Mouse (Mus musculus) gastrocnemius, postnatal 4 days (tissue): ENCODE measurements around the gene Pcna. TPM values are rescaled to one million over a fixed set of nuclear protein-coding genes. Genes with fewer than 3 reads are reported as not detected.
"Not testable (repeated sequence)": the region's sequence is repeated elsewhere in the genome, so short reads cannot be mapped to it uniquely, and the experiment has no call there.

Source experiments
- DNase-seq, 2 experiments: peaks; one replicate each; pipeline ENCODE4 v3.0.0; 2021 to 2022; ENCODE audit warnings: low spot score in 2 of 2, mixed read lengths in 2 of 2
- total RNA-seq, 2 experiments: library from RNA; stranded (reverse); gene quantifications; 2 replicates each; pipeline ENCODE4 v1.2.3; 2021

The Pcna gene
- total RNA-seq, 2 experiments from 2014 or later, result 91.8 to 92.0 TPM

DNA sequence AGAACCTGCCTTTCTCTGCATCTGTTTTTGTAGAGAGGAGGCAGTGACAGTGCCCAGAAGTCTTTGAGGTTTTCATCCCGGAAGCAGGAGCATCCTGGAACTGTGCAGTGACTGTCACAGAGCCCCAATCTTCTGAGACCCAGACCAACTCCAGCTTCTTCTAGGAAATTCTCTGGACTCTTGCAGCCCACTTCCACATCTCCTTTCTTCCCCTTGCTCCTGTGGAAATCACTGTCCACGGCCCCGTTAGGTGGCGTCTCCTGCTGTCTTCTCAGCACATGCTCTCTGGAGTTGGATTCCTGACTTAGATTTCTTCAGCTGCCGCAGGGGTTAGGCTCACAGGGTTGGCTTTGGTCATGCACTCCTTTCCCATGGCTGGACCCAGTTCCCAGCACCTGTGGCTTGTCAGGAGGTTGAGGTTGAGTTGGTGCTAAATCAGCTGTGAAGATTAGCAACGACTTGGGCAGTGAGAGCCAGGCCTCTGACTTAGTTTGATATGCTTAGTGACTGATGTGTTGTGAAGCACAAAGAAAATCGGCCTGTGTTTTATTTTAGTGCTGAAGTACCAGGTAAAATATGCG lies 25.2 kb upstream of the Pcna start:
- DNase-seq, result no peak

GRCm38 (mm10) chr2:132276249-132276648 lies 23.1 kb upstream of the Pcna start:
- DNase-seq, result no peak

DNA sequence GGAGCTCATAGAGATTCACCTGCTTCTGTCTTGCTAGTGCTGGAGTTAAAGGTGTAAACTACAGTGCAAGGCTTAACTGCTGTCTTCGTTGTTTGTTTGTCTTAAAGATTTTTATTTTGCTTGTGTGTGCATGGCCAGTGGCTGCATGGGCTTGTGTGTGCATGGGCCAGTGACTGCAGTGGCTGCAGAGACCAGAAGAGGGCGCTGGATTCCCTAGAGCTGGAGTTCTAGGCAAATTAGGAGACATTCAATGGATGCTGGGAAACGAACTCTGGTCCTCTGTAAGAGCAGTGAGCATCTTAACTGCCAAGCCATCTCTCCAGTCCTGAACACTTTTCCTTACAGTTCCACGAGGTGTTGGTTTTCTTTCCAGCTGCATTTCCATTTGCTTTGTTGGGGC lies 22.4 kb upstream of the Pcna start:
- no peak for DNase-seq

DNA sequence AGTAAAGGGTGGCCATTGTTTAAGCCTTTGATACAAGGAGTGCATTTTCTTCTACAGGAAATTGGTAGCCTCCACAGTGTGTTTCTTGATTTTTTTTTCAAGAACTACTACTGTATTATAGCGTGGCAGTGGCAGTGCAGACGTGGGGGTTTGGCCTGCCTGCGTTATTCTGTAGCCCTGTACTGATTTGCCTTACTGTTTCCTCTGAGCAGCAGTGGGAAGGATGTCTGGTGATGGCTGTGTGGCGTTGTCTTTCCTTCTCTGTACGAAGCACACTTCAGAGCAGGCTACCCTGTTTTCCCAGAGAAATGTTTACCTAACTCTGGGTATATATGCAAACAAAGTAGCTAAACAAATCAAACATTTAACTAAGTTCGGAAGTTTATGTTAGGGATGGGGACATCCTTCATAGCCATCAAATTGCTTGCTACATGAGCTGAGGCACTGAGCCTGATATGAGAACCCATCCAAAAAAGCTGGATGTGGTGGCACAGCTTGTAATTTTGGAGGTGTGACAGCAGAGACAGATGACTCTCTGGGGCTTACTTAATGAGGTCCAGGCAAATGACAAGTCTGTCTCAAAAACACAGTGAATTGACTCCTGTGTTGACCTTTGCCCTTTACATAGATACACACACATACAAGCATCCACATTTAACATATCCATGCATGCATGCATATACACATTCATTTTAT lies 19.7 kb upstream of the Pcna start:
- DNase-seq, result no peak

DNA sequence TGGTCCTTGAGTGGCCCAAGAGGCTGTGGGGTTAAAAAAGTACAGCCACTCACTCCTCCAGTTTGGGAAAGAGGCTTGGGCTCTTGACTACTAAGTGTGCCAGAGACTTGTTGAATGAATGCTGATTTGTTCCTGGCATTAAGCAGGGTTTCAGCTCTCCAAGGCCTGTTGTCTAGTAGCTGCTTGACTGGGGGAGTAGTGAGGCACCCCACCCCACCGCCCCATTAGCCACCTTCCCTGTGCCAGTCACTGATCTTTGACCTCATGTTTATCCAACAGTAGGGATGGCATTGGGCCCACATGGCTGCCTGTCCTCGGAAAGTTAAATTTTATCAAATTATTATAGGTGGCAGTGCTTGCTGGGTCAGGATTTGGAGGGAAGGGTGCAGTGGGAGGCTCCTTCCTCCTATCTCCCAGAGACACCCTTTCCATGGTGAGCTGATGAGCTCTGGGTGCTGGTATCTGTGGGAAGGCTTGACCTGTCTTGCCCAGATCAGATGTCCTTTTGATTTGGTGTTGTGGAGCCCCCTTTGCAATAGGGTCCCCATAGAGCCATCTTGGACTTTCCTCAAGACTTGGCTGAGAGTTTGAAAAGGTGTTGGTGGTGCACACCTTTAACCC lies 17.3 kb upstream of the Pcna start:
- no peak for DNase-seq

DNA sequence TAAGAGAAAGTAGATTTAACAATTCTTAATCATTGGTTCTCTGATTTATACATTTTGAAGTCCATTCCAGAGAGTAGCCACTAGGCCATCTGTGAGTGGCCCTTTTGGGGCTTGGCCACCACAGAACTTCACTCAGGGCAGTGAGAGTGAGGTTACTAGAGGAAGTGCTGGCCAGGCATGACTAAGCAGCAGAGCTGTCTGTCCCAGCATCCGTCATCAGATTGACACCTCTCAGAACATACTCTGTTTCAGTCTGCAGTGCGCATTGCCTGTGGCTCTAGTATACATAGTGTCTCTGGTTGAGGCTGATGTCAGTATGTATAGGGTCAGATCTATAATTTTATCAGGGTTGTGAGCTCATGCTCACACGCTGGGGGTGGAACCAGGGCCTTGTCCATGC lies 16.1 kb upstream of the Pcna start:
- DNase-seq, result no peak

DNA sequence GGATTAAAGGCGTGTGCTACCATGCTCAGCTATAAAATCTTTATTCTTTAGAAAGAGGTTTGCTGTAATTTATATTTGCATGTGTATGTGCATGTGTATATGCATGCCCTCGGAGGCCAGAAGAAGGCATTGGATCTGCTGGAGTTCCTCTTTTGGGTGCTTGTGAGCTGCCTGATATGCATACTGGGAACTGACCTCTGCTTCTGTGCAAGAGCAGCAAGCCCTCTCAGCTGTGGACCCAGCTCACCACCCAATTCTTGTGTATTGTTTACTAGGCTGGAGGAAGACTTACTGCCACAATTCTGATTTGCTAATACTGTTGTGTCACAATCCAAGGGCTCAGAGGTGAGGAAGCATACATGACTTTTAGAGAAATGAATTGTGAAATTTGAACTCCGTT lies 13.0 kb upstream of the Pcna start:
- no peak for DNase-seq

DNA sequence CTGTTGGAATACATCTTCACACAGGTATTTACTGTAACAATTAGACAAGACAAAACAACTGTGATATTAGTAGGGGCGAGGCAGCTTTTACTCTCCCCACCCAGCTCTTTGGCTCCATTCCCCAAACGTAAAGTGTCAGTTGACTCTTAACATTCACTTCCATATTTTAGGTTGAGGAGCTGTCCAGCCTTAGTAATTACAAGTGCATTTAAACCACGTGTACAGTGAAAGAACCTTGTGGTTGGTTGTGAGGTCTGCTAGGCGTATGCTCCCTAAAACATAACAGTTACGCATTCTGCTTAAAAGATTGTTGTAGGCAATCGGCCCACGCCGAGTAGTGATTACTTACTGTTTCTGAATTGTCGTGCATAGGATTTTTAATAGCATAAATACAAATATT lies 12.1 kb upstream of the Pcna start:
- DNase-seq, result no peak

- no peak for DNase-seq
These were observed 11.2 kb upstream of the Pcna start for GRCm38 (mm10) chr2:132264266-132264710.

DNA sequence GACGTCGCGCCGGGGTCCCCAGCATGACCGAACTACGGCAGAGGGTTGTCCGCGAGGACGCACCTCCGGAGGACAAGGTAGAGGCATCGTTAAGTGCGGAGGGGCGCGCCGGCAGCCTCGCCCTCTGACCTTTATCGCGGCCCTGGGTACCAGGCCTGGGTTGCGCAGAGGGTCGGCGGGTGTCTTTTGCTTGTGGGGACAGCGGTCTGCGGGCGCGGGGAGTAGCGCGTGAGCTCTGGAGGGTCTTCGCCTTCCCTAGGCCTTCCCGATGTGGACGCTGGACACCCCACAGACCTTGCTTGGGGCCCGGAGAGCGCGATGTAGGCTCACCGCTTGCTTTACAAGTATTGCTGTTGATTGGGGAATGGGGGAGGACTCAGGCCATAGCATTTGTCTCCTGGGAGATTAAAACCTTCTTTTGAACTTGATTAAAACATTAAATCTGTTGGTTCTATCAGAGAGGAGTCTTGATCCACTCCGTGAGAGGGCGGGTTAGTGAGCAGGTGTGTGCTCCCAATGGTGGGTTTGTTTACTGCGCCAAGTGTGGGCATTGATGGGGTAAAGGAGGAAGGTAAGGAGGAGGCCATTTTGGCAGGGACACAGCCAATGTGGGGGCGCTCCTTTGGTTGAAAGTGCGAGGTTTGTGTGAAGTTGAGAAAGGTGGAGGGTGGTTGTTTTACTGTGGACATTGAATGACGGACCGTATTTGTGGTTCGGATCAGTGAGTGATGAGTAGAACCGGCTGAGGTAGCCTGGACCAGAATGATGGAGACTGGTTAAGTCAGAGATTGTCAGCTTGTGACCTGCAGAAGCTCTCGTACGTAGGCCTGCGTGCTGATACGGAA lies 10.5 kb upstream of the Pcna start:
- DNase-seq, result no peak

DNA sequence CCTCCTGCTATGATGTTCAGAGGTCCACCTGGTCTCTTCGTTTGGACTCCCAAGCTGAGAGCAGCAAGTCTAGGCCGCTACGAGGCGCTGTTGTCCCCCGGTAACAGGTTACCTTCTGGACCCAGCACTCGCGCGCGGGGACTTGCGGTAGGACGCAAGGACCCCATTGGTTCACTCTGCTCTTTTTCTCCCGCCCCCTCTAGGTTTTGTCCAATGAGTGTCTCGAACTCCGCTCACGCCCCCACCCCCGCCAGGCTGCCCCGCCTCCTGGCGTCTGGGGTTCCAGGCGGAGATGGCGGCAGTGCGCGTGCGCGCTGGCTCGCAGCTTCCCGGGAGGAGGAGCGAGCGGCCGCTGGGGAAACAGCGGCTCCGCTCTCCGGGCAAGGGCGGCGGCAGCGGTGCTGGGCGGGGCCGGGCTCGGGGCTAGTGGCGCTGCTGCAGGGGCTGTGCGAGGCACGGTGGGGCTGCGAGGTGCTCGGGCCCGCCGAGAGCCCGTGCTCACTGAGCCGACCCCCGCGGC lies 9.8 kb upstream of the Pcna start, which contains the start of gene Cds2:
Cds2 (plus strand) TSS at position 270 of the 520 bp plus-strand sequence.
- peak; percentile 99 to 100 for DNase-seq

- no peak for DNase-seq
These were observed 9.1 kb upstream of the Pcna start for GRCm38 (mm10) chr2:132262175-132262574.

DNA sequence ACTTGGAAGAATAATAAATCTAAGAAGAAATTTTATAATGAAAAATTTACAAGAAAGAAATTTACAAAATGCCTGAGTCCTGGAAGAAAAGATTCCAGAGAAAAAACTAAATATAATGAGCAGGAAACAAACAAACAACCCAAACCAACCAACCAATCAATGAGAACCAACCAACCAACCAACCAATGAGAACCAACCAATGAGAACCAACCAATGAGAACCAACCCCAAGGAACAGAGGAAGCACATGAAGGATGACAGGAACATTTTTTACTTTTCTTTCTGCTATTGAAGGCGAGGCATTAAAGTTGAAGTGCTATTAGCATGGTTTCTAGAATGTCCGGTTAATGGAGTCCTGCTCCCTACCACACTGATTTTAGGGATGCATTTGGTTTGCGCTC lies 7.5 kb upstream of the Pcna start:
- no peak for DNase-seq

DNA sequence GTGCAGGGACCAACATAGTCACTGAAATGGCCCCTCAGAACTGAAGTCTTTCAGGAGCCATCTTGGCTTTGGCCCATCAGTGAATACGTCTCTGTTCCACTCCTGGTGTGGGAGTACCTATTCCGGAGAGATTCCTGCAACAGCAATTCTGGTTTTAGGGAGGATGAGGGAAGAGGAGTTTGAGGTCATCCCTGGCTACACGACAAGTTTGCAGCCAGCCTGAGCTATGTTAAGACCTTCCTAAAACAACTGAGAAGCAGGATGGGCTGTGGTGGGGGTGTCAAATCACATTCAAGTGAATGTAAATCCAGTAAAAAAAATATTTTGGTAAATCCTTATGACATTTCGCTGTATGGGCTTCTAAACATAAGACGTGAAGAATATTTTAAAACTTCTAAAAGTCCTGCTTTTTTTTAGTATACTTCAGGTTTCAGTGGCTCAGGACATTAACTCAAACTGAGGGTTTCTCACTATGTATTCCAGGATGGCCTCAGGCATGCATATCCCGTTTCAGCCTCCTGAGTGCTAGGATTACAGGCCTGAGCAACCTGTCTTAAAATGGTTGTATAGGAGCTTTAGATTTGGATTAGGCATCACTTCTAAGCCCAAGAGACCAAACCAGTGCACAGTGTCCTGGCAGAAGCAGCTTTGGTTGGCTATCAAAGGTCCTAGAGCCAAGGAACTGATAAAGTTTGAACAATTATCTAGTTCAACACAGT lies 4.4 kb upstream of the Pcna start:
- no peak for DNase-seq

- DNase-seq, result no peak
These were observed 489 bp upstream of the Pcna start for GRCm38 (mm10) chr2:132253603-132254002.

- no peak for DNase-seq
These were observed 1.2 kb downstream of the Pcna start for GRCm38 (mm10) chr2:132251911-132252310.

DNA sequence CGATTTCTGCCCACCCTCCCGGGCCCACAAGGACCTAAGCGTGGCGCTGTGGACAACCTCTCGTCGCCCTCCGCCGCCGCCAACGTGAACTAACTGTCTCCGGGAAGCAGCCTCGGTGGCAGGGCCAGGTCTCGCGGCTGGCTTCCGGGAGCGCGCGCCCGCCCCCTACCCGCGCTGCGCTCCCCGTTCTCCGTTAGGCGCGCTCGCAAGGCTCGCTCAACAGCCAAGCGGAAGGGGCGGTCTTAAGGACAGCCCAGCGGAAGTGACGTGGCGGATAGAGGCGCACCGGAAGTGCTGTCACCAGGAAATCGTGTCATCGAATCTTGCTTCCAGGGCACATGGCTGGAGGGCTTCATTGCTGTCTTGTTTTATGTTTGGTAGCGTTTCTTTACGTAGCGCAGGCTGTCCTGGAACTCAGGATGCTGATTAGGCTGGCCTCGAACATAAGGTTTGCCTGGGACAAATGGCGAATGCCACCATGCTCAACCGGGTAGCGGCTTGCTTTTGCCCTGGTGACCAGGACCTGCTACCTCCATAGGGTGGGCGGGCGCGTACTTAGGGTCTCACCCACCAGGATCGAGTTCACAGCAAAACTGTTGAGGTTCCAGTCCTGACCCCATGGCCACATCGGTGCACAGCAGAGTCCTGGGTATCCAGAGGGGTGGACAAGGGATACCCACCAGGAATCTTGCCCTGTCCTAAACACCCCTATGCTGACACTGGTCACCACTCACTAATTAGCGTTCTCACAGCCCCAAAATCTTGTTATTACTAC lies 5.4 kb downstream of the Pcna start, which contains the start of gene Tmem230:
Tmem230 (minus strand) TSS at position 269 of the 775 bp plus-strand sequence.
- peak; percentile 84 to 94 for DNase-seq

- no peak for DNase-seq
These were observed 9.7 kb downstream of the Pcna start for GRCm38 (mm10) chr2:132243370-132243769.

- peak in 1 of 2 experiments; percentile 50 for DNase-seq
These were observed 12.7 kb downstream of the Pcna start for GRCm38 (mm10) chr2:132240457-132240856.

DNA sequence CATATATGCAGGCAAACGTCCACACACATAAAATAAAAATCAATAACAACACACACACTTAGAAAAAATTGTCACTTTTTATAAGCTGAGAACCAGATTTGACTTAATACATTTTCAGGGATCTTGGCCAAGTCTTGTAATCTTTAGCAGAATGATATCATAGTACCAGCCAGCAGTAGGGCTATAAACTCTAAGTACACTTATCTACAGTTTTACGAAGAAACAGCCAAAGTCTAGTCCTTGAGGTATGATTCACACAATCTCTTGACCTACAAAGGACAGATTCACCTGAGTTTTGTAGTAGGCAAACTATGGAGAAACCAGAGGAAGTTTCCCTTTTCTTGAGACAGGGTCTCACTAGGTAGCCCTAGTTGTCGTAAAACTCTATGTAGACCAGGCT lies 13.7 kb downstream of the Pcna start:
- DNase-seq, result not testable (repeated sequence)
